Mouse (Mus musculus) intestine, postnatal 0 days (tissue): ENCODE data around the gene Gm21972. TPM values are rescaled to one million over a fixed set of nuclear protein-coding genes. Genes with fewer than 3 reads are reported as not detected.
A peak's percentile ranks its signal among the peaks of the same experiment; 100 is the strongest.

Experiments used
- ATAC-seq: fragments of 200-750 bp; cut with Nextera tagmentation; 2 replicates; pipeline ENCODE4 v1.8.0; 2017; ENCODE audit warnings: mild to moderate bottlenecking, moderate TSS enrichment, moderate library complexity
- H3K27ac ChIP-seq: fragments of 300-500 bp; sonication (generic); 2 replicates; pipeline ENCODE4 v1.5.1; 2014; ENCODE audit warnings: mild to moderate bottlenecking, low read depth, low read length, moderate library complexity
- H3K27me3 ChIP-seq: fragments of 300-500 bp; sonication (generic); replicated peaks from 2 replicates; pipeline ENCODE4 v1.6.1; 2014; ENCODE audit warnings: low read length, mixed read lengths; ENCODE audit not compliant: control insufficient read depth, insufficient read depth
- H3K36me3 ChIP-seq: fragments of 300-500 bp; sonication (generic); 2 replicates; pipeline ENCODE4 v1.6.1; 2014; ENCODE audit warnings: mild to moderate bottlenecking, moderate library complexity; ENCODE audit not compliant: control insufficient read depth, insufficient read depth
- H3K4me1 ChIP-seq: fragments of 300-500 bp; sonication (generic); replicated peaks from 2 replicates; pipeline ENCODE4 v1.6.1; 2014; ENCODE audit warnings: antibody characterized with exemption, low read length, mixed read lengths; ENCODE audit not compliant: control insufficient read depth, insufficient read depth
- H3K4me2 ChIP-seq: fragments of 300-500 bp; sonication (generic); replicated peaks from 2 replicates; pipeline ENCODE4 v1.6.1; 2014; ENCODE audit warnings: low read depth, mild to moderate bottlenecking, moderate library complexity
- H3K4me3 ChIP-seq: fragments of 300-500 bp; sonication (generic); 2 replicates; pipeline ENCODE4 v1.5.1; 2014; ENCODE audit warnings: low read depth, low read length
- H3K9ac ChIP-seq: fragments of 300-500 bp; sonication (generic); 2 replicates; pipeline ENCODE4 v1.6.1; 2014; ENCODE audit warnings: mild to moderate bottlenecking, low read depth, low read length
- H3K9me3 ChIP-seq: fragments of 300-500 bp; sonication (generic); 2 replicates; pipeline ENCODE4 v1.6.1; 2016; ENCODE audit warnings: mixed run types; ENCODE audit not compliant: control insufficient read depth
- CTCF ChIP-seq: sonication (generic); IDR thresholded peaks from 2 replicates; pipeline ENCODE4 v1.5.1; 2016; ENCODE audit warnings: low read depth, mild to moderate bottlenecking, control low read depth, antibody characterized with exemption, moderate library complexity
- WGBS: fragments of 180-500 bp; shearing (Covaris S2); extraction: QIAGEN DNeasy Blood & Tissue Kit; methylation state at CpG from one replicate; pipeline ENCODE4 v1.1.7; 2014; 5-methylcytosine and 5-hydroxymethylcytosine counted together
- polyA plus RNA-seq: library from polyadenylated mRNA; unstranded; fragments of >200 nt; fragmentation: Nextera tagmentation; extraction: Ambion mirVana; gene quantifications from 2 replicates; pipeline ENCODE4 v1.2.1, GENCODE M21; 2015

The Gm21972 gene
- polyA plus RNA-seq, 1 experiment from 2014 or later = 0.35 TPM

DNA sequence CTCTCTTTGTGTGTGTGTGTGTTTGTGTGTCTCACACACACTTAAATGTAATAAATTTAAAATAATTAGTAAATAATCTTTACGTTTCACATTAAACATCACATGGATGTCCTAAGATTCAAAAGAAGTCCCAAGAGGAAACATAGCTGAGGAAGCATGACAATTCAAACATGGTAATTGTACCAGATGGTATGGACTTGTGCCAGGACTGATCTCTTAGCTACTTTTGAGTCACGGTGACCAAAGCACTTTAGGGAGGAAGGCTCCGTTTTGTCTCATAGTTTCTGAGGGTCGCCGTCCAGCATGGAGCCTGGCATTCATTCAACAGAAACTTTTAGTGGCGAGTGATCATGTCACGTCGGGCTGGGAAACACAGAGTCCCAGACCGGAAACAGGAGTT is 14.7 kb downstream of the Gm21972 start:
- TF ChIP-seq CTCF = no peak
- Histone ChIP-seq H3K4me3 (no peak overlapping the region), H3K4me2 (no peak overlapping the region), H3K4me1 (no peaks in the 10 kb centered on the region), H3K36me3 (no peaks in the 10 kb centered on the region), H3K27me3 (no peaks in the 10 kb centered on the region), H3K9me3 (no peaks in the 10 kb centered on the region), H3K9ac (no peak overlapping the region), H3K27ac (no peak overlapping the region)
- 82% methylated on average over 9 of the region's 9 CpGs for WGBS
- ATAC-seq = no peak

DNA sequence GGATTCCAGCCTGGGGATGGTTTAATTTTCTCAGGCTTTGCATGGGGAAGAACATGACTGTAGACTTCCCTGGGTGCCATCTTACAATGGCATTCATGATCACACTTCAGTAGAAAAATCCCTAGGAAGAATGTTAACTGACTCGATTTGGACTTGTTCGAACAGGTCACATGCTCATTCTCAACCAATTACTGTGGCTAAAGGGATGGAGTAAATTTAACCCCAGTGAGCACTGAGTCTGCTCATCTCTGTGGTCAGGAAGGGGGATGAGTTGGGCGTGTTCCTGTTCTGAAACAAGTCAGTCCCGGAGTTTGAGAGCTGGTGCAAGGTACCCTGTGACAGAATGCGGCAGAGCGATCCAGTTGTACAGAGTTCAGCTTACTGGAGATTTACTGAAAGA is 17.5 kb downstream of the Gm21972 start:
- TF ChIP-seq CTCF = no peak
- no peak for ATAC-seq
- H3K4me3 ChIP-seq = no peak overlapping the region
- no peak overlapping the region for H3K27ac ChIP-seq
- no peaks in the 10 kb centered on the region for H3K27me3 ChIP-seq
- no peaks in the 10 kb centered on the region for H3K36me3 ChIP-seq
- no peak overlapping the region for H3K4me2 ChIP-seq
- peaks cover 5% of the 10 kb centered on the region; the same call in 1 of the 2 replicates for H3K4me1 ChIP-seq
- no peaks in the 10 kb centered on the region for H3K9me3 ChIP-seq
- H3K9ac ChIP-seq = no peak overlapping the region
- 71% methylated on average over 6 of the region's 6 CpGs for WGBS

DNA sequence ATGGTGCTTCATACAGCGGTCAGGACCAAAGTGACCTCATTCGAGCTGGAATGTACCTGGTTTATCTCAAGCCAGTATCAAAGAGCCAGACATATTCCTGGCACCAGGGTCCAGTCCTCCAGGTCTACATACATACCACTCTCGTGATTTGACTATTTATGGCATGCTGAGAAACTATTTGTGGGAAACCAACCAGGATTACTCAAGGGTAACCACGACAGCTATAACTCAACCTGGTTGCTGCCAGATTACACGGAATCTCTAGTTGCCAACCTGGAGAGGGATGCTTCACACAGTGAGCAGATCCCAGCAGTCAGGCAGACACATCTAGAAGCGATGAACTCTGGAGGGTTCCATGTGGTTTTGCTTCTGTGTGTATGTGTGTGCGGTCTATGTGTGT is 17.9 kb downstream of the Gm21972 start:
- Histone ChIP-seq H3K9ac (no peak overlapping the region), H3K36me3 (no peaks in the 10 kb centered on the region), H3K4me3 (no peak overlapping the region), H3K27me3 (no peaks in the 10 kb centered on the region), H3K27ac (no peak overlapping the region), H3K9me3 (no peaks in the 10 kb centered on the region), H3K4me2 (no peak overlapping the region), H3K4me1 (peaks cover 5% of the 10 kb centered on the region; the same call in 1 of the 2 replicates)
- 74% methylated on average over 7 of the region's 7 CpGs for WGBS
- ATAC-seq = no peak
- no peak for TF ChIP-seq CTCF

DNA sequence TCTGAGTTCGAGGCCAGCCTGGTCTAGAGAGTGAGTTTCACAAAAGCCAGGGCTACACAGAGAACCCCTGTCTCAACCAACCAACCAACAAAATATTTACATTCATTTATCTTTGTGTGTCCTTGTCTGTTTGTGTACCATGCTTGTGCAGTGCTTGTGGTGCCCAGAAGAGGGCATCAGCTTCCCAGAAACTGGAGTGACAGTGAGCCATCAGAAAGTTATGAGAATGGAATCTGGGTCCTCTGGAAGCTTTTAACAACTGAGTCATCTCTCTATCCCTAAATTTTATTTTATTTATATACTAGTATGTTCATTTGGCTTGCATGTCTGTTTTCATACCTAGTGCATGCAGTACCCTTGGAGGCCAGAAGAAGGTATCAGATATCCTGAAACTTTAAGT is 19.2 kb downstream of the Gm21972 start:
- no peak overlapping the region for H3K4me3 ChIP-seq
- no peaks in the 10 kb centered on the region for H3K27me3 ChIP-seq
- H3K27ac ChIP-seq = no peak overlapping the region
- no peak for ATAC-seq
- H3K9ac ChIP-seq = no peak overlapping the region
- H3K9me3 ChIP-seq = no peaks in the 10 kb centered on the region
- 96% methylated on average over 1 of the region's 1 CpGs for WGBS
- TF ChIP-seq CTCF = peak; percentile 62
- H3K4me2 ChIP-seq = no peak overlapping the region
- H3K36me3 ChIP-seq = peaks cover 5% of the 10 kb centered on the region; the same call in 1 of the 2 replicates
- peaks cover 5% of the 10 kb centered on the region; the same call in 1 of the 2 replicates for H3K4me1 ChIP-seq

DNA sequence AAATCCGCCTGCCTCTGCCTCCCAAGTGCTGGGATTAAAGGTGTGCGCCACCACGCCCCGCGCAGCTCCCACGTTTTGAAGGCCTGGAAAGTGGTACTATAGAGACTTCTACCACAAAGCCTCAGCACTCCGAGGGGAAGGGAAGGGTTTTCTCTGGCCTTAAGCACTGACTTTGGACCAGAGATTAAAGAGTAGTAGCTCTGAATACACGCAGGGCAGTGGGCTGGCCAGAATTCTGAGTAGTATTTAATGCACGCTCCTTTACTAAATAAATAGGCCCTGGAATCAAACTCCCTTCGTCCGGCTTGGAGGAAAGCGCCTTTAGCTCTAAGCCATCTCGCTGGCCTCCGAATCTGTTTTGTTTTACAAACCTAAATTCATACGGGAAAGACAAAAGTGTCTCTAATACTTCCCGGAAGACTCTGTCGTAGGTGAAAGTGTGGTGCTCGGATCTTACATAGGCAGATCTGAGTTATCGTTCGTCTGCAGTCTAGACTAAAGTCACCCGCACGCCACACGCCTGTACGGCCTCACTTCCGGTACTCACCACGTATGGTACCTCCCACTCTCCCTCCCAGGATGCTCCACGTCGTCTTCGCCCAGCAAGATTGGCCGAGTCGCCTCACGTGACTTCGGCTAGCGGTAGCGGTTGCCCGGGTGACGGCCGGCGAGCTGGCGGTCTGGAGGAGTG is 20.8 kb downstream of the Gm21972 start, which contains the start of gene Armc9:
Gene Armc9 (plus strand): TSS at position 648 of the 691 bp plus-strand sequence.
- TF ChIP-seq CTCF = no peak
- H3K36me3 ChIP-seq = peaks cover 5% of the 10 kb centered on the region; the same call in 1 of the 2 replicates
- peak within 1 kb of the TSS; percentile 79 for H3K4me3 ChIP-seq
- peaks cover 5% of the 10 kb centered on the region; the same call in 1 of the 2 replicates for H3K4me1 ChIP-seq
- H3K9ac ChIP-seq = peak within 1 kb of the TSS; percentile 58
- peak within 1 kb of the TSS; percentile 82 for H3K27ac ChIP-seq
- H3K9me3 ChIP-seq = no peaks in the 10 kb centered on the region
- 3% methylated on average over 40 of the region's 40 CpGs for WGBS
- H3K4me2 ChIP-seq = peak within 1 kb of the TSS; percentile 92
- ATAC-seq = peak; percentile 98
- no peaks in the 10 kb centered on the region for H3K27me3 ChIP-seq

DNA sequence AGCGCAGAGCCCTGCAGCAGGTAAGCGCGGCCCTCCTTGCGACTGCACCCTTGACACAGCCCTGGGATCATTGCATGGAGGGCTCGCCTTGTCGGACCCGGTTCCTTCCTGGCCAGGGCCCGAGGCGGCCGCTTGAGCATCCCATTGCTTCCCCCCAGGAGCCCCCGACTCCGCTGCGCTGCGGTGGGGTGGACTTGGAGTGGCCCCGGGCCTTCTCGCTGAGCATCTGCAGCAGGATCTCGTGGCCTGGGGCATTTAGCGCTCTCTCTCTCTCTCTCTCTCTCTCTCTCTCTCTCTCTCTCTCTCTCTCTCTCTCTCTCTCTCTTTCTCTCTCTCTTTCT is 21.4 kb downstream of the Gm21972 start:
- Histone ChIP-seq H3K9me3 (no peaks in the 10 kb centered on the region), H3K9ac (peak overlapping the region; percentile 58), H3K27me3 (no peaks in the 10 kb centered on the region), H3K27ac (peak overlapping the region; percentile 82; the same call in 1 of the 2 replicates), H3K4me2 (peak overlapping the region; percentile 92), H3K4me3 (peak overlapping the region; percentile 79), H3K4me1 (peaks cover 5% of the 10 kb centered on the region; the same call in 1 of the 2 replicates), H3K36me3 (peaks cover 5% of the 10 kb centered on the region; the same call in 1 of the 2 replicates)
- ATAC-seq = no peak
- no peak for TF ChIP-seq CTCF
- 0% methylated on average over 18 of the region's 18 CpGs for WGBS
